Mouse (Mus musculus): ENCODE results near the gene Cavin1. TPM values are rescaled to one million over a fixed set of nuclear protein-coding genes. Genes with fewer than 3 reads are reported as not detected.

The Cavin1 gene
- polyA plus RNA-seq, 1 experiment from 2014 or later = 191 TPM

- no peaks in the 10 kb centered on the region for H3K9me3 ChIP-seq (ENCODE audit: control insufficient read depth)
- no peak for TF ChIP-seq CTCF (IDR thresholded peaks at IDR 0.05; ENCODE audit: low read depth)
- no peaks in the 10 kb centered on the region; the same call in 1 of the 2 replicates for H3K4me1 ChIP-seq (replicated peaks; ENCODE audit: control insufficient read depth, insufficient read depth, low read length)
- H3K27ac ChIP-seq (ENCODE audit: low read depth, low read length) = no peak overlapping the region
- no peak overlapping the region for H3K4me3 ChIP-seq (ENCODE audit: low read depth, low read length)
- no peak overlapping the region for H3K4me2 ChIP-seq (replicated peaks; ENCODE audit: low read depth)
- no peaks in the 10 kb centered on the region for H3K36me3 ChIP-seq (ENCODE audit: control insufficient read depth, insufficient read depth)
- no peak for ATAC-seq
- no peaks in the 10 kb centered on the region for H3K27me3 ChIP-seq (replicated peaks; ENCODE audit: control insufficient read depth, insufficient read depth, low read length)
- no peak overlapping the region for H3K9ac ChIP-seq (ENCODE audit: low read depth, low read length)
- WGBS = 60% methylated on average over 1 of the region's 1 CpGs
Observed at GRCm38 (mm10) chr11:100942388-100942787, 28.3 kb downstream of the Cavin1 start.

DNA sequence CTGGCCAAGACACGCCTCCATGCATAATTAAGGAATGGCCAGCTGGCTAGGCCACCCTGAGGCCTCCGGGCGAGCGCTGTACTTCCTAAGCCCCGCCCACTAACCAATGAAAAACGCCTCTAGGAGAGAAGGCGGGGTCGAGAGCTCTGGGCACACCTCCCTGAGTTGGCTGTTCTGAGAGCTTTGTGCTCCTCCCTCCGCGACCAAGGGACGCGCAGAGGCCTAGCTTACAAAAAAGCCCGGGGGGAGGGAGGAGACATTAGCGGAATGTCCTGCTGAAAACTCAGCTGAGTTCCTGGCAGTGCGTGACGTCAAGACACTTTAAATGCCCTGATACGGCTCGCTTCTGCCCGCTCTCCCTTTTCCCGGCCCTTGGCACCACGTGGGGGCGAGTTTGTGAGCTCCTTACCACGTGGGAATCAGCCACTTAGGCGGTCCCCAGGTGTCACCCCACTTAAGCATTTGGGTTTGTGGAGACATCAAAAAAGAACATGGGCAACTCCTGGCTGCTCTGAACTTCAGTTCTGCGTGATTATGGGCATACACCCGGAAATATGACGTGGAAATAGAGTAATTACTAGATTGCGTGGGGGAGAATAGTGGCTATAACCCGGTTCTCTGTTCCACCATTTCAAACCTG, 31.1 kb downstream of the Cavin1 start, which contains the start of gene Stat3:
Gene Stat3, minus strand, starts transcription at position 29 of the 640 bp plus-strand sequence.
- Histone ChIP-seq H3K4me3 (ENCODE audit: low read depth, low read length) (peak within 1 kb of the TSS; percentile 96), H3K4me1 (replicated peaks; ENCODE audit: control insufficient read depth, insufficient read depth, low read length) (peaks cover 4% of the 10 kb centered on the region; the same call in 1 of the 2 replicates), H3K27ac (ENCODE audit: low read depth, low read length) (peak within 1 kb of the TSS; percentile 97), H3K27me3 (replicated peaks; ENCODE audit: control insufficient read depth, insufficient read depth, low read length) (no peaks in the 10 kb centered on the region), H3K36me3 (ENCODE audit: control insufficient read depth, insufficient read depth) (no peaks in the 10 kb centered on the region), H3K9me3 (ENCODE audit: control insufficient read depth) (no peaks in the 10 kb centered on the region), H3K9ac (ENCODE audit: low read depth, low read length) (peak within 1 kb of the TSS; percentile 93), H3K4me2 (replicated peaks; ENCODE audit: low read depth) (peak within 1 kb of the TSS; percentile 71)
- TF ChIP-seq CTCF (IDR thresholded peaks at IDR 0.05; ENCODE audit: low read depth) = no peak
- ATAC-seq = peak; percentile 99
- under 1% methylated on average over 29 of the region's 29 CpGs for WGBS

- Histone ChIP-seq H3K27ac (ENCODE audit: low read depth, low read length) (peak overlapping the region; percentile 97), H3K9me3 (ENCODE audit: control insufficient read depth) (no peaks in the 10 kb centered on the region), H3K4me3 (ENCODE audit: low read depth, low read length) (peak overlapping the region; percentile 96), H3K27me3 (replicated peaks; ENCODE audit: control insufficient read depth, insufficient read depth, low read length) (no peaks in the 10 kb centered on the region), H3K4me2 (replicated peaks; ENCODE audit: low read depth) (peak overlapping the region; percentile 64), H3K9ac (ENCODE audit: low read depth, low read length) (peak overlapping the region; percentile 93), H3K4me1 (replicated peaks; ENCODE audit: control insufficient read depth, insufficient read depth, low read length) (peaks cover 8% of the 10 kb centered on the region; the same call in 1 of the 2 replicates), H3K36me3 (ENCODE audit: control insufficient read depth, insufficient read depth) (no peaks in the 10 kb centered on the region)
- TF ChIP-seq CTCF (IDR thresholded peaks at IDR 0.05; ENCODE audit: low read depth) = no peak
- under 1% methylated on average over 46 of the region's 48 CpGs for WGBS
- ATAC-seq = no peak
Observed at GRCm38 (mm10) chr11:100938711-100939511, 31.8 kb downstream of the Cavin1 start.

DNA sequence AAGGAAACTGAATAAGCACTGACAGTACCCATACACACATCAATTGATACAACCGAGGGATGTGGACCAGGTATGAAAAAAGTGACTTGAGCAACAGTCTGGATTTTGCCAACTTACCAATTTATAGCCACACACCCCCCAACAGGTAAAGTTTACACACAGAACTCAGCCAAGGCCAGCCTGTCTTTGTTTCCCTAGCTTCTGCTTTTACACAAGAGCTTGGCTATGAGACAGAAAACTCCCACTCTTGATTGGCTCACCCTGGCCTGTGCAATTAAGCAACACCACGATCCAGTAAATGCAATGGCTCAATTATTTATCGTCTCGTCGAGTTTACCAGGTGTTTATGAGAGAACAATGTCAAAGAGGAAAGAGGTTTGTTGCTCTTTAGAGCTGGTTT, 32.6 kb downstream of the Cavin1 start:
- Histone ChIP-seq H3K27ac (ENCODE audit: low read depth, low read length) (peak overlapping the region; percentile 28), H3K9ac (ENCODE audit: low read depth, low read length) (0 out of 2 replicates have a peak overlapping the region, but pooled peaks have one; percentile 93)
- 16% methylated on average over 5 of the region's 5 CpGs for WGBS

DNA sequence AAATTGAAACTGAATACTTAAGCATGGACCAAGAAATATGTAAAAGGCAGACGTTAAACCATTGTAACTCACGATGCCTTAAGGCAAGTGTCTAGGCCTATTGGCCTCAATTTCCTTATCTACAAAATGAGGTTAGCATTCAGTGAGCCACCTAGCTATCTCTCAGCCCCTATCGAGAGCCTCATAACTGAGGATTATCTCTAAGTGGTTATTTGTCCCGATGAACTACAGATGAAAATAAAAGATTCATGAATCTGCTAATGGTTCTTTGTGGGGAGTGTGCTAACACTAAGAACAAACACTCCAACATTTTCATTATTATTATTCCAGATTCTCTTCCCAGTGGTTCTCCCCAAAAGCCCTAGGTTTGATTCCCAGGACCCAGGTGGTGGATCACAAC, 33.4 kb downstream of the Cavin1 start:
- Histone ChIP-seq H3K4me2 (replicated peaks; ENCODE audit: low read depth) (peak overlapping the region; percentile 64), H3K9ac (ENCODE audit: low read depth, low read length) (no peak overlapping the region), H3K4me1 (replicated peaks; ENCODE audit: control insufficient read depth, insufficient read depth, low read length) (peaks cover 14% of the 10 kb centered on the region; the same call in 1 of the 2 replicates), H3K27me3 (replicated peaks; ENCODE audit: control insufficient read depth, insufficient read depth, low read length) (no peaks in the 10 kb centered on the region), H3K4me3 (ENCODE audit: low read depth, low read length) (no peak overlapping the region), H3K9me3 (ENCODE audit: control insufficient read depth) (no peaks in the 10 kb centered on the region), H3K36me3 (ENCODE audit: control insufficient read depth, insufficient read depth) (no peaks in the 10 kb centered on the region), H3K27ac (ENCODE audit: low read depth, low read length) (no peak overlapping the region)
- TF ChIP-seq CTCF (IDR thresholded peaks at IDR 0.05; ENCODE audit: low read depth) = no peak
- ATAC-seq = no peak
- WGBS = 30% methylated on average over 4 of the region's 4 CpGs

More for the DNA sequence above, 32.6 kb downstream of the Cavin1 start:
- no peak for TF ChIP-seq CTCF (IDR thresholded peaks at IDR 0.05; ENCODE audit: low read depth)
- H3K9me3 ChIP-seq (ENCODE audit: control insufficient read depth) = no peaks in the 10 kb centered on the region
- ATAC-seq = no peak
- no peaks in the 10 kb centered on the region for H3K36me3 ChIP-seq (ENCODE audit: control insufficient read depth, insufficient read depth)
- peak overlapping the region; percentile 96 for H3K4me3 ChIP-seq (ENCODE audit: low read depth, low read length)
- H3K4me1 ChIP-seq (replicated peaks; ENCODE audit: control insufficient read depth, insufficient read depth, low read length) = peaks cover 14% of the 10 kb centered on the region; the same call in 1 of the 2 replicates
- H3K27me3 ChIP-seq (replicated peaks; ENCODE audit: control insufficient read depth, insufficient read depth, low read length) = no peaks in the 10 kb centered on the region
- peak overlapping the region; percentile 64 for H3K4me2 ChIP-seq (replicated peaks; ENCODE audit: low read depth)
